Mouse (Mus musculus) heart, embryonic 12.5 days (tissue): ENCODE measurements around the gene Olfr1394. TPM values are rescaled to one million over a fixed set of nuclear protein-coding genes. Genes with fewer than 3 reads are reported as not detected.
A peak's percentile ranks its signal among the peaks of the same experiment; 100 is the strongest.
"Not testable (repeated sequence)": the region's sequence is repeated elsewhere in the genome, so short reads cannot be mapped to it uniquely, and the experiment has no call there.

Experiments used
- ATAC-seq: fragments of 200-750 bp; cut with Nextera tagmentation; 2 replicates; pipeline ENCODE4 v1.8.0; 2017; ENCODE audit warnings: moderate TSS enrichment, moderate library complexity; ENCODE audit not compliant: insufficient number of reproducible peaks, low FRiP score
- H3K27ac ChIP-seq: fragments of 300-500 bp; sonication (generic); 2 replicates; pipeline ENCODE4 v1.5.1; 2016; ENCODE audit warnings: mild to moderate bottlenecking, moderate library complexity; ENCODE audit not compliant: poor library complexity, severe bottlenecking
- H3K27me3 ChIP-seq: fragments of 300-500 bp; sonication (generic); replicated peaks from 2 replicates; pipeline ENCODE4 v1.6.1; 2016; ENCODE audit warnings: mild to moderate bottlenecking, moderate library complexity
- H3K36me3 ChIP-seq: fragments of 300-500 bp; sonication (generic); 2 replicates; pipeline ENCODE4 v1.6.1; 2016; ENCODE audit warnings: mild to moderate bottlenecking, moderate library complexity
- H3K4me1 ChIP-seq: fragments of 300-500 bp; sonication (generic); replicated peaks from 2 replicates; pipeline ENCODE4 v1.6.1; 2016; ENCODE audit warnings: mild to moderate bottlenecking
- H3K4me2 ChIP-seq: fragments of 300-500 bp; sonication (generic); 2 replicates; pipeline ENCODE4 v1.6.1; 2016; ENCODE audit warnings: mild to moderate bottlenecking, moderate library complexity
- H3K4me3 ChIP-seq: fragments of 300-500 bp; sonication (generic); 2 replicates; pipeline ENCODE4 v1.5.1; 2016; ENCODE audit warnings: mild to moderate bottlenecking
- H3K9ac ChIP-seq: fragments of 300-500 bp; sonication (generic); 2 replicates; pipeline ENCODE4 v1.6.1; 2016; ENCODE audit warnings: mild to moderate bottlenecking, moderate library complexity
- H3K9me3 ChIP-seq: fragments of 300-500 bp; sonication (generic); replicated peaks from 2 replicates; pipeline ENCODE4 v1.6.1; 2016; ENCODE audit warnings: mild to moderate bottlenecking, moderate library complexity
- WGBS: fragments of 180-500 bp; shearing (Covaris S2); methylation state at CpG from one replicate; pipeline ENCODE4 v1.1.7; 2016; 5-methylcytosine and 5-hydroxymethylcytosine counted together
- polyA plus RNA-seq: library from polyadenylated mRNA; unstranded; fragments of >200 nt; fragmentation: Nextera tagmentation; extraction: Ambion mirVana; gene quantifications from 2 replicates; pipeline ENCODE4 v1.2.1, GENCODE M21; 2016

Gene Olfr1394
- polyA plus RNA-seq, 1 experiment from 2014 or later = not detected

- Histone ChIP-seq H3K4me1 (0 out of 2 replicates have a peak, but pooled peaks cover 3% of the 10 kb centered on the region), H3K36me3 (no peaks in the 10 kb centered on the region), H3K4me2 (no peak overlapping the region), H3K9ac (no peak overlapping the region), H3K27ac (no peak overlapping the region), H3K9me3 (no peaks in the 10 kb centered on the region), H3K4me3 (no peak overlapping the region), H3K27me3 (no peaks in the 10 kb centered on the region)
- 46% methylated on average over 2 of the region's 2 CpGs for WGBS
- ATAC-seq = no peak
These were observed 36.9 kb downstream of the Olfr1394 start for GRCm38 (mm10) chr11:49191083-49191482.

- not testable (repeated sequence) for H3K9me3 ChIP-seq, ATAC-seq, H3K27me3 ChIP-seq, H3K9ac ChIP-seq, H3K4me3 ChIP-seq, H3K4me1 ChIP-seq, H3K4me2 ChIP-seq, H3K36me3 ChIP-seq, H3K27ac ChIP-seq
- WGBS = 85% methylated on average over 9 of the region's 9 CpGs
These were observed 40.6 kb downstream of the Olfr1394 start for GRCm38 (mm10) chr11:49194771-49195170.

GRCm38 (mm10) chr11:49195819-49196322 is 41.7 kb downstream of the Olfr1394 start:
- no peaks in the 10 kb centered on the region for H3K27me3 ChIP-seq
- 0 out of 2 replicates have a peak, but pooled peaks cover 3% of the 10 kb centered on the region for H3K4me1 ChIP-seq
- no peaks in the 10 kb centered on the region for H3K9me3 ChIP-seq
- no peaks in the 10 kb centered on the region for H3K36me3 ChIP-seq
- H3K4me2 ChIP-seq = no peak overlapping the region
- no peak overlapping the region; the same call in 1 of the 2 replicates for H3K27ac ChIP-seq
- H3K4me3 ChIP-seq = no peak overlapping the region
- no peak overlapping the region for H3K9ac ChIP-seq
- ATAC-seq = no peak
- 63% methylated on average over 7 of the region's 7 CpGs for WGBS

GRCm38 (mm10) chr11:49200666-49201065 is 46.5 kb downstream of the Olfr1394 start:
- Histone ChIP-seq H3K9me3 (no peaks in the 10 kb centered on the region), H3K36me3 (no peaks in the 10 kb centered on the region), H3K27ac (no peak overlapping the region), H3K27me3 (no peaks in the 10 kb centered on the region), H3K4me2 (no peak overlapping the region), H3K4me3 (no peak overlapping the region), H3K9ac (no peak overlapping the region), H3K4me1 (peaks cover 15% of the 10 kb centered on the region)
- ATAC-seq = no peak

- ATAC-seq = no peak
These were observed 47.0 kb downstream of the Olfr1394 start for GRCm38 (mm10) chr11:49201142-49201541.

GRCm38 (mm10) chr11:49202071-49202470 is 47.9 kb downstream of the Olfr1394 start:
- no peaks in the 10 kb centered on the region for H3K9me3 ChIP-seq
- peak overlapping the region; percentile 91 for H3K4me2 ChIP-seq
- peak overlapping the region; percentile 95 for H3K9ac ChIP-seq
- ATAC-seq = no peak
- H3K27me3 ChIP-seq = no peaks in the 10 kb centered on the region
- 60% methylated on average over 2 of the region's 2 CpGs for WGBS
- peak overlapping the region; percentile 74 for H3K4me3 ChIP-seq
- peak overlapping the region; percentile 99 for H3K27ac ChIP-seq
- peaks cover 12% of the 10 kb centered on the region for H3K4me1 ChIP-seq
- H3K36me3 ChIP-seq = peaks cover 8% of the 10 kb centered on the region; the same call in 1 of the 2 replicates

More at GRCm38 (mm10) chr11:49201142-49201541, 47.0 kb downstream of the Olfr1394 start:
- no peaks in the 10 kb centered on the region for H3K27me3 ChIP-seq
- H3K27ac ChIP-seq = no peak overlapping the region
- no peak overlapping the region for H3K4me3 ChIP-seq
- H3K9me3 ChIP-seq = no peaks in the 10 kb centered on the region
- H3K36me3 ChIP-seq = peaks cover under 1% of the 10 kb centered on the region; the same call in 1 of the 2 replicates
- peaks cover 12% of the 10 kb centered on the region for H3K4me1 ChIP-seq
- no peak overlapping the region for H3K4me2 ChIP-seq
- H3K9ac ChIP-seq = no peak overlapping the region

GRCm38 (mm10) chr11:49202523-49203061 is 48.4 kb downstream of the Olfr1394 start:
- peak overlapping the region; percentile 74 for H3K4me3 ChIP-seq
- H3K4me1 ChIP-seq = peaks cover 12% of the 10 kb centered on the region
- peak; percentile 27; the same call in 1 of the 2 replicates for ATAC-seq
- no peaks in the 10 kb centered on the region for H3K9me3 ChIP-seq
- peak overlapping the region; percentile 99 for H3K27ac ChIP-seq
- H3K4me2 ChIP-seq = peak overlapping the region; percentile 91
- WGBS = under 1% methylated on average over 10 of the region's 10 CpGs
- H3K36me3 ChIP-seq = peaks cover 11% of the 10 kb centered on the region; the same call in 1 of the 2 replicates
- no peaks in the 10 kb centered on the region for H3K27me3 ChIP-seq
- H3K9ac ChIP-seq = peak overlapping the region; percentile 95

GRCm38 (mm10) chr11:49203129-49203768 is 49.1 kb downstream of the Olfr1394 start, which contains the start of gene Zfp62:
Gene Zfp62, plus strand, starts transcription at chr11:49203292.
- H3K9ac ChIP-seq = peak within 1 kb of the TSS; percentile 95
- WGBS = under 1% methylated on average over 44 of the region's 47 CpGs
- peak within 1 kb of the TSS; percentile 91 for H3K4me2 ChIP-seq
- H3K4me1 ChIP-seq = peaks cover 12% of the 10 kb centered on the region
- no peaks in the 10 kb centered on the region for H3K27me3 ChIP-seq
- H3K4me3 ChIP-seq = peak within 1 kb of the TSS; percentile 74
- ATAC-seq = peak; percentile 92
- peak within 1 kb of the TSS; percentile 99 for H3K27ac ChIP-seq
- H3K9me3 ChIP-seq = no peaks in the 10 kb centered on the region
- H3K36me3 ChIP-seq = peaks cover 11% of the 10 kb centered on the region; the same call in 1 of the 2 replicates

- Histone ChIP-seq H3K4me1 (peaks cover 12% of the 10 kb centered on the region), H3K9ac (peak overlapping the region; percentile 95), H3K9me3 (no peaks in the 10 kb centered on the region), H3K36me3 (peaks cover 11% of the 10 kb centered on the region; the same call in 1 of the 2 replicates), H3K27me3 (no peaks in the 10 kb centered on the region), H3K4me2 (peak overlapping the region; percentile 91), H3K27ac (peak overlapping the region; percentile 99), H3K4me3 (peak overlapping the region; percentile 74)
- WGBS = under 1% methylated on average over 24 of the region's 24 CpGs
- peak; percentile 77 for ATAC-seq
These were observed 49.8 kb downstream of the Olfr1394 start for GRCm38 (mm10) chr11:49203771-49204497.

- Histone ChIP-seq H3K4me3 (no peak overlapping the region; the same call in 1 of the 2 replicates), H3K36me3 (peaks cover 11% of the 10 kb centered on the region; the same call in 1 of the 2 replicates), H3K4me1 (peaks cover 12% of the 10 kb centered on the region), H3K9ac (no peak overlapping the region), H3K27ac (no peak overlapping the region), H3K4me2 (peak overlapping the region; percentile 44), H3K9me3 (no peaks in the 10 kb centered on the region), H3K27me3 (no peaks in the 10 kb centered on the region)
- WGBS = 74% methylated on average over 6 of the region's 6 CpGs
- no peak for ATAC-seq
These were observed 51.0 kb downstream of the Olfr1394 start for GRCm38 (mm10) chr11:49205080-49205590.

- Histone ChIP-seq H3K9ac (no peak overlapping the region), H3K4me2 (no peak overlapping the region), H3K27ac (no peak overlapping the region), H3K4me3 (no peak overlapping the region), H3K9me3 (no peaks in the 10 kb centered on the region), H3K36me3 (peaks cover 11% of the 10 kb centered on the region; the same call in 1 of the 2 replicates), H3K27me3 (no peaks in the 10 kb centered on the region), H3K4me1 (peaks cover 7% of the 10 kb centered on the region)
- WGBS = 98% methylated on average over 1 of the region's 1 CpGs
- no peak for ATAC-seq
These were observed 53.3 kb downstream of the Olfr1394 start for GRCm38 (mm10) chr11:49207495-49207894.
